14 mouse cellular contexts compared by ENCODE assay signal in the genomic region with DNA sequence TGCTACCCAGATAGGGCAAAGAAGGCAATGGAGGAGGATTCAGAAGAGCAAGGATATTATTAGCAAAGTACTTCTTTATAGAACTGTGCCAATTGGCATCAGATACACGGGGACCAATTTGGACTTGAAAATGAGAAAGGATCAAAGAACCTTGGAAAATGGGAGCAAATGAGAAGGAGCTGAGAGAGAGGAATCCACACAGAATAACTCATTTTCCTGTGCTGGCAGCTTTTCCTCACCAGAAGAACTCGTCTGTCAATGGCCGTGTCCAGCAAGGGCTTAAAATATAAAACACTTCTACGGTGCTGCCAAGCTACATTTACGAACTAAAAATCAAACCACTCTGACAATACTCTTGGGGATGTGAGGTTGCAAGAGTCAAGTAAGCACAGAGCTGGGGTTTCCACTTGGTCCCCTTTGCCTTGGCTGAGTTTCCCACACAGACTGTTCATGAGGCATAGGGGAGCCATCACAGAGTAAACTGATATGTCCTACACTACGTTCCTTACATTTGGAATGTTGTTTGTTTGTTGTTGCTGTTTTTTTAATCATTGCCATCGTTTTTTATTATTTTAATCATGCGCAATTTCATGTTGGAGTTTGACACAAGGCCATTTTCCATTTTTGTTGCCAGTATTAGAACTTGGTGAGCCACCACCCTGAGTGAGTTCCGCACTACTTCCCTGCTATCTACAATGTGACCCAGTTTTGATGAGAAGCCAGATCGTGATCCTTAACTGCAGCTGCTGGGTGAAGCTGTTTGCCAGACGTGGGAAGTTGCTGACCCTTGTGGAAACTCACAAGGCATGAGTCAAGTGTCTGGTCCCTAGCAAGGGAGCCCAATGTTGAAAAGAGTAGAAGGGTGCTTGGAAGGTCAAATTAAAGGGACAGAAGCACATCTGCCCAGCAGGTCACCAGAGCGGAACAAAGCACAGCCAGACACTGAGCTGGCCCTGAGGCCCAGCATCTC.
A peak's percentile ranks its signal among the peaks of the same experiment; 100 is the strongest.
DNase-seq lines count a peak whose midpoint lies in the region; ATAC-seq lines count a peak whose summit lies in the region.
"Had no signal": no experiment of that assay in that cellular context is flagged by ENCODE, and none has a peak within 500 bp of the region (broad histone marks: within the 10 kb centered on the region; RNA-seq: fewer than 3 reads in every experiment).

No protein-coding gene starts in this region.

- intact Hi-C loops in gastrocnemius, postnatal 14 days (cut with DNase I; ENCODE audit: low total_unique reads): no loop called here

- ATAC-seq in frontal cortex, adult (ENCODE audit: low TSS enrichment): peak; percentile 75
- ATAC-seq: CD4-positive, CD25-positive, alpha-beta regulatory T cell, adult 4 months; forebrain, embryonic 14.5 days had no signal

- no peak for DNase-seq in frontal cortex, postnatal 10 days (ENCODE audit: low spot score in 2 of 2)
- peak; percentile 19 for DNase-seq in retina, postnatal 1 day
- DNase-seq in retina, embryonic 14.5 days (ENCODE audit: low spot score): no peak
- DNase-seq in gastrocnemius, postnatal 14 days: peak; percentile 55
- no peak for DNase-seq in lung, postnatal 14 days
- DNase-seq in lung, postnatal 10 days: no peak
- DNase-seq: cerebellum, adult 8-10 months; kidney, adult 9 months; kidney, postnatal 25 days; layer of hippocampus, adult 9-11 months; thymus, postnatal 25 days had no signal

Comparison
In these comparisons a context has a peak if more than half of its experiments do, and no peak if none do; other contexts are left out.
1. DNase-seq: peak in retina, postnatal 1 day (single experiment) and gastrocnemius, postnatal 14 days (single experiment); none in frontal cortex, postnatal 10 days (0 of 2), retina, embryonic 14.5 days (single experiment), lung, postnatal 14 days (single experiment) and lung, postnatal 10 days (single experiment).